Comparison of ENCODE assay signal across 14 mouse cellular contexts in the genomic region with DNA sequence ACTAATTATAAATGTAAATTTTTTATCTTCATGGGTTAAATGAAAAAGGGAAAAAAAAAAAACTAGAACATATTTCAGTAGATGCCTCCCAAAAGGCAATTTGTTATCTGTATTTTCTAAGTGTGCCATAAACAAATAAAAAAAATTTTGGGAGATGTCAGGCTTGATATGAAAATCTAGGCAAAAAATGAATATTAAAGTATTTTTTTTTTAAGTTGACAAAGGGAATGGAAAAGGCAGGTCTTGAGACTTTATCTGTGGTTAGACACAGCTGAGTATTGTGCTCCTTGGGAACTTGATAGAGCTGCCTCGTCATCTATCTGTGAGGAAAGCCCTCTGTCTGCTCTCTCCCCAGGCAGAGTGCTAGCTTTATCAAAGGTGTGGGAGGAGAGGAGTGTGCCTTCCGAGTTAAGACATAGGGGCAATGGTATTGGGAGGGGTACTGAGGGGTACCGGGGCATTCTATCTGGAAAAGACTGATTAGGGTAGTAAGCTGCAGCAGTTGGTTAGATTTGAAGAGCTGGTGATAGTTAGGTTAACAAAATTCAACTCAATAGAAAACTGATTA. TPM values are rescaled to one million over a fixed set of nuclear protein-coding genes. Genes with fewer than 3 reads are reported as not detected.
DNase-seq lines count a peak whose midpoint lies in the region; ATAC-seq and TF ChIP-seq lines count a peak whose summit lies in the region.
"Had no signal": no experiment of that assay in that cellular context is flagged by ENCODE, and none has a peak within 500 bp of the region (broad histone marks: within the 10 kb centered on the region; RNA-seq: fewer than 3 reads in every experiment).

No protein-coding gene starts in this region.

- H3K4me1 ChIP-seq in lung, embryonic 15.5 days = peaks cover 11% of the 10 kb centered on the region; the same call in 1 of the 2 replicates
- peaks cover 7% of the 10 kb centered on the region; the same call in 1 of the 2 replicates for H3K4me1 ChIP-seq in lung, postnatal 0 days (ENCODE audit: insufficient read depth, low read depth, low read length)
- peaks cover 86% of the 10 kb centered on the region for H3K4me1 ChIP-seq in liver, embryonic 13.5 days (replicated peaks)
- 0 out of 2 replicates have a peak, but pooled peaks cover 5% of the 10 kb centered on the region for H3K4me1 ChIP-seq in kidney, adult 2 months (ENCODE audit: control insufficient read depth, insufficient read depth, low read length)
- H3K4me1 ChIP-seq: embryonic facial prominence, embryonic 10.5 days; neural tube, embryonic 13.5 days had no signal

- WGBS in lung, embryonic 15.5 days = 39% methylated on average over 3 of the region's 3 CpGs
- WGBS in lung, postnatal 0 days = 61% methylated on average over 3 of the region's 3 CpGs
- WGBS in liver, embryonic 13.5 days (ENCODE audit: insufficient replicate concordance) = 19% methylated on average over 3 of the region's 3 CpGs
- WGBS in kidney, adult 2 months = 83% methylated on average over 3 of the region's 3 CpGs

- no peaks in the 10 kb centered on the region for H3K27me3 ChIP-seq in lung, embryonic 15.5 days
- H3K27me3 ChIP-seq in lung, postnatal 0 days (replicated peaks; ENCODE audit: insufficient read depth, low read length) = no peaks in the 10 kb centered on the region
- no peaks in the 10 kb centered on the region for H3K27me3 ChIP-seq in liver, embryonic 13.5 days
- H3K27me3 ChIP-seq in kidney, adult 2 months (replicated peaks; ENCODE audit: control insufficient read depth, insufficient read depth, low read length) = no peaks in the 10 kb centered on the region
- H3K27me3 ChIP-seq: neural tube, embryonic 13.5 days had no signal

- no peaks in the 10 kb centered on the region for H3K9me3 ChIP-seq in lung, embryonic 15.5 days
- no peaks in the 10 kb centered on the region for H3K9me3 ChIP-seq in lung, postnatal 0 days (ENCODE audit: low read length)
- no peaks in the 10 kb centered on the region for H3K9me3 ChIP-seq in liver, embryonic 13.5 days (replicated peaks)
- H3K9me3 ChIP-seq: embryonic facial prominence, embryonic 10.5 days; neural tube, embryonic 13.5 days had no signal

- TF ChIP-seq POLR2A in kidney, adult 2 months (IDR thresholded peaks at IDR 0.05; ENCODE audit: low read depth, low read length) = no peak

- H3K27ac ChIP-seq in lung, embryonic 15.5 days = no peak overlapping the region
- H3K27ac ChIP-seq in lung, postnatal 0 days (ENCODE audit: low read length) = no peak overlapping the region
- peak overlapping the region; percentile 94 for H3K27ac ChIP-seq in liver, embryonic 13.5 days
- H3K27ac ChIP-seq in kidney, adult 2 months (ENCODE audit: insufficient read depth, low read depth, low read length) = no peak overlapping the region
- H3K27ac ChIP-seq: embryonic facial prominence, embryonic 10.5 days; gastrocnemius, adult 2 months; hindbrain, embryonic 14.5 days; neural tube, embryonic 13.5 days had no signal

- no peak overlapping the region for H3K9ac ChIP-seq in lung, embryonic 15.5 days
- H3K9ac ChIP-seq in lung, postnatal 0 days (replicated peaks; ENCODE audit: low read depth) = no peak overlapping the region
- H3K9ac ChIP-seq in liver, embryonic 13.5 days = peak overlapping the region; percentile 65
- H3K9ac ChIP-seq: hindbrain, embryonic 14.5 days; neural tube, embryonic 13.5 days had no signal

- no peak for DNase-seq in lung, postnatal 0 days (ENCODE audit: low spot score)
- peak; percentile 91 for DNase-seq in c-Kit-positive CD71-positive TER-119-positive erythroid progenitor cells, embryonic 14.5 days (ENCODE audit: low spot score)
- DNase-seq in liver, embryonic 13.5 days = peak; percentile 87
- peak; percentile 50 for DNase-seq in yolk sac, embryonic 10.5 days (ENCODE audit: low spot score)
- DNase-seq in adrenal gland, postnatal 36 days = no peak
- no peak for DNase-seq in kidney, adult 2 months
- DNase-seq: cerebellum, adult 9-10 months; gastrocnemius, adult 2 months; lung, postnatal 14 days; thymus, postnatal 14 days had no signal

- no peak overlapping the region for H3K4me3 ChIP-seq in lung, embryonic 15.5 days
- H3K4me3 ChIP-seq in lung, postnatal 0 days (ENCODE audit: low read depth, low read length) = no peak overlapping the region
- H3K4me3 ChIP-seq in liver, embryonic 13.5 days (replicated peaks) = peak overlapping the region; percentile 32; the same call in 1 of the 2 replicates
- H3K4me3 ChIP-seq in kidney, adult 2 months (ENCODE audit: insufficient read depth, low read depth, low read length) = no peak overlapping the region
- H3K4me3 ChIP-seq: embryonic facial prominence, embryonic 10.5 days; gastrocnemius, adult 2 months; neural tube, embryonic 13.5 days had no signal

- ATAC-seq in lung, embryonic 15.5 days (ENCODE audit: borderline replicate concordance, extremely low read depth, low FRiP score, low TSS enrichment) = peak; percentile 59; the same call in 1 of the 2 replicates
- no peak for ATAC-seq in lung, postnatal 0 days
- ATAC-seq in liver, embryonic 13.5 days (ENCODE audit: low read depth) = peak; percentile 99

- no peak for TF ChIP-seq CTCF in lung, postnatal 0 days (IDR thresholded peaks at IDR 0.05)
- TF ChIP-seq CTCF in kidney, adult 2 months (conservative IDR thresholded peaks at IDR 0.05; ENCODE audit: insufficient read depth, insufficient read length, low read depth, low read length) = no peak

- TF ChIP-seq EP300 in lung, postnatal 0 days (IDR thresholded peaks at IDR 0.05) = no peak

- H3K36me3 ChIP-seq in lung, embryonic 15.5 days = no peaks in the 10 kb centered on the region
- H3K36me3 ChIP-seq in lung, postnatal 0 days (ENCODE audit: insufficient read depth, low read length) = no peaks in the 10 kb centered on the region
- peaks cover 15% of the 10 kb centered on the region for H3K36me3 ChIP-seq in liver, embryonic 13.5 days
- no peaks in the 10 kb centered on the region for H3K36me3 ChIP-seq in kidney, adult 2 months (ENCODE audit: control insufficient read depth, insufficient read depth, low read length)
- H3K36me3 ChIP-seq: embryonic facial prominence, embryonic 10.5 days; neural tube, embryonic 13.5 days had no signal

- H3K4me2 ChIP-seq in lung, embryonic 15.5 days = no peak overlapping the region
- H3K4me2 ChIP-seq in lung, postnatal 0 days (replicated peaks; ENCODE audit: low read depth, low read length) = no peak overlapping the region
- peak overlapping the region; percentile 58 for H3K4me2 ChIP-seq in liver, embryonic 13.5 days
- H3K4me2 ChIP-seq: hindbrain, embryonic 14.5 days; neural tube, embryonic 13.5 days had no signal

RNA-seq across cellular contexts. Expression of a gene that starts 27.1 kb away (rescaled TPM):
- 6.9 and 8.7 TPM in 2 replicates for polyA plus RNA-seq in lung, embryonic 15.5 days (2015; fragmentation: Nextera tagmentation; extraction: Ambion mirVana)
- polyA plus RNA-seq in lung, postnatal 0 days (2015; fragmentation: Nextera tagmentation; extraction: Ambion mirVana) = 6.1 and 7.0 TPM in 2 replicates
- 38.2 and 49.6 TPM in 2 replicates for polyA plus RNA-seq in liver, embryonic 13.5 days (2015; fragmentation: Nextera tagmentation; extraction: Ambion mirVana)
- 100 to 1,000 TPM in 1 of 2 experiments, 10 to 100 TPM in 1; 69.7 to 116 TPM for total RNA-seq in adrenal gland, postnatal 36 days (2021)
- 6.3 and 8.2 TPM in 2 replicates for polyA plus RNA-seq in kidney, adult 2 months (2012; rRNA removed)

Comparison
In these comparisons a context has a peak if more than half of its experiments do, and no peak if none do; other contexts are left out.
1. DNase-seq: peak in c-Kit-positive CD71-positive TER-119-positive erythroid progenitor cells, embryonic 14.5 days (single experiment), liver, embryonic 13.5 days (single experiment) and yolk sac, embryonic 10.5 days (single experiment); none in lung, postnatal 0 days (single experiment), adrenal gland, postnatal 36 days (0 of 2) and kidney, adult 2 months (single experiment).